Mouse (Mus musculus) megakaryocyte, embryonic 14.5 days (primary cell): Measurements from ENCODE around the gene Cacna1b. TPM values are rescaled to one million over a fixed set of nuclear protein-coding genes. Genes with fewer than 3 reads are reported as not detected.

Source experiments
- H3K27me3 ChIP-seq: replicated peaks from 2 replicates; pipeline ENCODE3; 2012; ENCODE audit warnings: inconsistent platforms
- H3K36me3 ChIP-seq: replicated peaks from 2 replicates; pipeline ENCODE3; 2012; ENCODE audit warnings: low read length, inconsistent platforms, mixed read lengths
- H3K4me1 ChIP-seq: 2 replicates; pipeline ENCODE4 v1.6.1; 2012; ENCODE audit warnings: inconsistent platforms
- H3K4me3 ChIP-seq: replicated peaks from 2 replicates; pipeline ENCODE3; 2012; ENCODE audit warnings: moderate library complexity, mild to moderate bottlenecking, inconsistent platforms
- H3K9me3 ChIP-seq: 2 replicates; pipeline ENCODE4 v1.6.1; 2012; ENCODE audit warnings: inconsistent platforms
- FLI1 ChIP-seq: IDR thresholded peaks from 2 replicates; pipeline ENCODE4 v1.6.1; 2012; ENCODE audit warnings: low read length, inconsistent platforms, mixed read lengths
- GATA1 ChIP-seq: IDR thresholded peaks from 3 replicates; pipeline ENCODE4 v1.6.1; 2012; ENCODE audit warnings: mixed read lengths, low read length, inconsistent platforms, borderline replicate concordance
- polyA plus RNA-seq: library from polyadenylated mRNA; stranded (reverse); fragments of >175 nt; gene quantifications from 2 replicates; pipeline ENCODE4 v1.2.3, GENCODE M21; 2012; ENCODE audit warnings: low replicate concordance; ENCODE audit not compliant: insufficient read depth

Cacna1b gene
- polyA plus RNA-seq, 1 experiment = 0.06 TPM

DNA sequence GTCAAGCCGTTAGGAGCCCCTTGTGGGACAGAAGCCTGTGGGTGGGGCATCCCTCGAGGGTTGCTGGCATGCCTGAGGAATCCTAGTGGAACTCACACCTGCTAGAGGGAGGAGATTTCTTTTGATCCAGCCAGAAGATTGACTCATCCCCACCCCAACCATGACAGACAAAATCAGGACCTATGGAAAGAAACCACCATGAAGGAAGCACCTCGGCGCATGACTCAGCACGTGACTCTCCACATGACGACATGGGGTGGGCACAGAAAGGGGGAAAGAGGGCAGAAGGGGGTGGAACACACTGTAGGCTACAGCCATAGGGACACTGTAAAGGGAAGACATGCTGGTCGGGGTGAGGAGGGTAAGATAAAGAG is 154.2 kb downstream of the Cacna1b start:
- TF ChIP-seq GATA1 (no peak), FLI1 (no peak)
- peaks cover 5% of the 10 kb centered on the region; the same call in 1 of the 2 replicates for H3K4me1 ChIP-seq
- no peaks in the 10 kb centered on the region for H3K36me3 ChIP-seq
- peaks cover 9% of the 10 kb centered on the region for H3K27me3 ChIP-seq
- 0 out of 2 replicates have a peak, but pooled peaks cover 7% of the 10 kb centered on the region for H3K9me3 ChIP-seq
- no peak overlapping the region for H3K4me3 ChIP-seq

DNA sequence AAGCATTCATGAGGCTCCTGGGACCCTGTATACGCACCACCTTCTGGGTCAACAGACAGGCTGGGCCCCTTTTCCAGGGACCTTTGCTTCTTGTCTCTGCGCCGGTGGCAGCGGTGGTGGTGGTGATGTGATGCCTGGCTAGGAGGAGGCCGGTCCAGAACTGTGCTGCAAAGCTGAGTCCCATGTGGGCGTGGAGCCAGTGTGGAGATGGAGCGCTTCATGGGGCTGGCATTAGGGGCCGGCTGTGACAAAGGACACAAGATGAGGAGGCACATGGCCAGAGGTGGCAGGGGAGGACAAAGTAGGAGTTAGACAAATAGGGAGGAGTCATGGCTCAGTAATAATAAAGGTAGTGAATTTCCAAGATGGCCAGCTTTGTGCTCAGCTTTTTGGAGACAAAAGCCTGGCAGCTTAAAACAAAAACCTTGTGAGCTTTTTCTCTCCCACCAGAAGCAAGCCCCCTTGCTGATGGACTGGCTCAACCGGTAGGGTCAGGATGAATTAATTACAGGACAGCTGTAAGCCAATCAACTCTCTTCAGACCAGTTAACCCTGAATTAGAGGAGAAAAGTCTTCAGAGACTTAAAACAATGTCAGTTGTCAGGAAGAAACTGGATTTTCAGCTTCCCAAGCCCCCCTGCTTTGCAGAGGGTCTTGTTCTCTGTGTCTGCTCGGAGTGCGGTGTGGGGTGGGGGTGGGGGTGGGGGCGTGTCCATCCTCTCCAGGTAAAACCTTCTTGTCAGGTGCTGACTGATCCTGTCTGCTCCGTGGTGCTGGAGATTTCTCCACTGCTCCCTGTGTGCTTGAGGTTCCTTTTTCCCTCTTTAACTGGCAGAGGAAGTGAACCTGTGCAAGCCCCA is 154.8 kb downstream of the Cacna1b start:
- no peak for TF ChIP-seq FLI1
- no peak for TF ChIP-seq GATA1
- Histone ChIP-seq H3K27me3 (peaks cover 9% of the 10 kb centered on the region), H3K4me1 (peaks cover 5% of the 10 kb centered on the region; the same call in 1 of the 2 replicates), H3K4me3 (no peak overlapping the region), H3K36me3 (no peaks in the 10 kb centered on the region), H3K9me3 (0 out of 2 replicates have a peak, but pooled peaks cover 4% of the 10 kb centered on the region)

DNA sequence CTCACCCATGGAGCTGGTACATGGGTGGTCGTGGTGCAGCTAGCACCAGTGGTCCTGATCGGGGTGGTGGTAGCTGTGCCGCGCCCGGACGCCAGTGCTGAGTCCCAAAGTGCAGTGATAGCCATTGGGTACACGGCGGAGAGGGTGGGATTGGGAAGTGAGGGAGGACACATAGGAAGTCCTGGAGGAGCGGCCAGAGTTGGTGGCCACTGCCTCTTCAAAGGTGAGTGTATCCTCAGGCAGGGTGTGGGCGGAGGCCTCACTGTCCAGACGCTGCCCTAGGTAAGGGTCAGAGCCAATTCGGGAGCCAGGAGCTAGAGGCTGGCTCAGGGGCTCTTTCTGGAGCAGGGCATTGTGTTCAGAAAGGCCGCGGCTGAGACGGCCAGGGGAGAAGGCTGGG is 156.4 kb downstream of the Cacna1b start:
- no peaks in the 10 kb centered on the region for H3K9me3 ChIP-seq
- peaks cover 7% of the 10 kb centered on the region for H3K27me3 ChIP-seq
- no peaks in the 10 kb centered on the region for H3K36me3 ChIP-seq
- H3K4me1 ChIP-seq = peaks cover 5% of the 10 kb centered on the region; the same call in 1 of the 2 replicates
- TF ChIP-seq GATA1 (no peak), FLI1 (no peak)
- H3K4me3 ChIP-seq = no peak overlapping the region

DNA sequence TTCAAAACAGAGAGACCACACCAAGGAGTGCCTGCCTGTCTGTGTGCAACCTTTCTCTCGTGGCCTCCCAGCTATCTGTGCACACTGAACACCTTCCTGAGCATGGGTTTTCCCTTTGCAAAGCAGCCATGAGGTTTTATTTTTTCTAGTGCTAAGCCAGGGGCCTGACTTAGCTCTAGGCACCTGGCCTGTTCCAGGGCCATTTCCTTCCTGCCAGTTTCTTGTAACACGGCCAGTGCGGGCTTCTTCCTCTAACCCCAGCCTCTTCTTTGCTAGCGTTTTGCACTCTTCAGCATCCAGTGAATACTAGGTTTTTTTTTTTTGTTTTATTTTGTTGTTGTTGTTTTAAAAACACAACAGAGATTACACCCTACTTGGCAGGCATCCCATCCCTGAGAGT is 157.9 kb downstream of the Cacna1b start:
- Histone ChIP-seq H3K27me3 (peaks cover 9% of the 10 kb centered on the region), H3K4me3 (no peak overlapping the region), H3K9me3 (no peaks in the 10 kb centered on the region), H3K4me1 (peaks cover 5% of the 10 kb centered on the region; the same call in 1 of the 2 replicates), H3K36me3 (no peaks in the 10 kb centered on the region)
- no peak for TF ChIP-seq GATA1
- TF ChIP-seq FLI1 = no peak

DNA sequence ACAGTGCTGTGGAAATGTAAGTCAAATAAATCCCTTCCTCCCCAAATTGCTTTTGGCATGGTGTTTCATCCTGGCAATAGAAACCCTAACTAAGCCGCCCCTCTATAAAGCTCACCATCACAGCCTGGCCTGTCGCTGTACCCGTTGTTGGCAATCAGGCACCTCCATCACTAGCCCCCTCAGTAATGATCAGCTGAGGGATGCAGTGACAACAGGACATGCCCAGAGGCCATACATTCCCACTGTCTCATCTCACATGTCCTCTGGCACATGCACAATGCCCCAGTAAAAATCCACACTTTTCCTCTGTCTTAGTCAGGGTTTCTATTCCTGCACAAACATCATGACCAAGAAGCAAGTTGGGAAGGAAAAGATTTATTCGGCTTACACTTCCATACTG is 173.5 kb downstream of the Cacna1b start:
- Histone ChIP-seq H3K4me1 (no peaks in the 10 kb centered on the region), H3K27me3 (no peaks in the 10 kb centered on the region), H3K36me3 (no peaks in the 10 kb centered on the region), H3K4me3 (no peak overlapping the region), H3K9me3 (peaks cover 19% of the 10 kb centered on the region)
- TF ChIP-seq GATA1 = no peak
- TF ChIP-seq FLI1 = no peak

DNA sequence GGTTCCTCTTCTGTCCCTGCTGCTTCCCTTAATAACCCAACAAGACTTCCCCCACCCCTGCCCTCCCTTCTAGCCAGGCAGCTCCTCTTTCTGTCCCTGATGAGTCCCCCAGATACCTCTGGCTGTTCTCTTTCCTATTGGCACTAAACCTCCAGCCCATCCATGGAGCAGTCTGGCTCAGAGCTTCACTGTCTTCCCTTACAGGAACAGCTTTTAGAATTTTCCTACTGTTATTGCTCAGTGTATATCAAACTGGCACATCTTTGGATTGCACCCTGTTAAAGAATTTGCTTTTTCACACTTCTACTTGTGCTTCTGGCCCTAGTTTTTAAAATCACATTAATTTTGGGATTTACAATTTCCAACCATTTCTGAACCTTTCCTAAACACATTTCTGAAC is 175.0 kb downstream of the Cacna1b start:
- H3K4me1 ChIP-seq = no peaks in the 10 kb centered on the region
- no peak overlapping the region for H3K4me3 ChIP-seq
- no peak for TF ChIP-seq GATA1
- no peak for TF ChIP-seq FLI1
- no peaks in the 10 kb centered on the region for H3K36me3 ChIP-seq
- no peaks in the 10 kb centered on the region for H3K27me3 ChIP-seq
- peaks cover 24% of the 10 kb centered on the region for H3K9me3 ChIP-seq

DNA sequence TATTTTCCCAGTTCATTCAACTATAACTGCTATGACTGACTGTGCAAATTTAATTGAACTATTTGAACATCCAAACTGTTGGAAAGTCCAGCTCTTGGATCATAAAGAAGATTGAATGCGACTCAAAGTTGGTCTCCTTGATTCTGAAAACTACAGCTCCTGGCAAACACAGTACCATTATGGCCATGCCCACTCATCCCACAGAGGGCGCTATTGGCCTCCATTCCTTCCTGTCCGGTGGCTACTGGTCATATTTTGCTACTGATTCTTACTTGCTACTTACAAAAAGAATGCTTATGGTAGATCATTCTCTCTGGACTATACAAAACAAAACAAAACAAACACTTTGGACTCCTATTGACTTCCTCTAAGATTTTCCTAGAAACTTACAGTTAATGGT is 188.3 kb downstream of the Cacna1b start:
- H3K36me3 ChIP-seq = no peaks in the 10 kb centered on the region
- no peaks in the 10 kb centered on the region for H3K9me3 ChIP-seq
- TF ChIP-seq FLI1 (no peak), GATA1 (no peak)
- no peak overlapping the region for H3K4me3 ChIP-seq
- peaks cover 5% of the 10 kb centered on the region; the same call in 1 of the 2 replicates for H3K4me1 ChIP-seq
- H3K27me3 ChIP-seq = peaks cover 10% of the 10 kb centered on the region

DNA sequence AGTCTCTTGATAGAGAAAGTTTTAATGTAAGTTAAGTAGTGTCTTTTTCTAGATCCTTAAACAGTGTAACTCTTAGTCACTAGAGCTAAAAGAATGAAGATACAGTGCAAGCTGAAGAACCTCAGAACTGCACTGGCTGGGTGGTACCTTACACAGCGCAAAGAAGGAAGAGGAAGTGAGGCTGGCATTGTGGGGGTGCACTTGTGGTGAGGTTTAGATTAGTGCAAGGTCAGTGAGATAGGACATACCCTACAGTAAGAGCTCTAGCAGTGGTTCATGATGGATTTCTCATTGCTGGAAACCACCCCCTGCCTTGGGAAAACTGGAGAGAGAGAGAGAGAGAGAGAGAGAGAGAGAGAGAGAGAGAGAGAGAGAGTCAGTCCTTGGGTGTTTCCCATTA is 192.0 kb downstream of the Cacna1b start:
- Histone ChIP-seq H3K9me3 (no peaks in the 10 kb centered on the region), H3K36me3 (no peaks in the 10 kb centered on the region)

DNA sequence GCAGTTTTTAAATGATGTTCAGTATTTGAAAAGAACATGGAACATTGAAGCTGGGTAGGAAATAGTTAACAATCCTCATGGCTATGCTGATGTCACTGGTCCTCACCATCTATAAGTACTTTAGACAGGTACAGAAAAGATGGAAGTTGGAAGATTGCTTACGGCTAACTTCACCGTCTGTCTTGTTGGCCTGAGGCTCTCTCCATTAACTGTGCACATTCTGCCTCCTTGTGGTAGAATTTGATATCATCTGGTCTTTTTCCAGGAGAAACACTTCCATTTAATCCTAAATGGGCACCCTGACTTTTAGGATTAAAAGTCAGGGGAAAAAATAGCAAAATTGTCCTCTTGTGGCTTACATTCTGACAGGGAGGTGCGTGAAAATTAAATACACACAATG is 194.4 kb downstream of the Cacna1b start:
- Histone ChIP-seq H3K27me3 (peaks cover 14% of the 10 kb centered on the region), H3K4me1 (peaks cover 5% of the 10 kb centered on the region; the same call in 1 of the 2 replicates), H3K9me3 (no peaks in the 10 kb centered on the region), H3K36me3 (no peaks in the 10 kb centered on the region), H3K4me3 (no peak overlapping the region)
- TF ChIP-seq FLI1 (no peak), GATA1 (no peak)

More for the DNA sequence above, 192.0 kb downstream of the Cacna1b start:
- Histone ChIP-seq H3K4me3 (no peak overlapping the region), H3K4me1 (peaks cover 5% of the 10 kb centered on the region; the same call in 1 of the 2 replicates), H3K27me3 (peaks cover 14% of the 10 kb centered on the region)
- no peak for TF ChIP-seq GATA1
- TF ChIP-seq FLI1 = no peak

DNA sequence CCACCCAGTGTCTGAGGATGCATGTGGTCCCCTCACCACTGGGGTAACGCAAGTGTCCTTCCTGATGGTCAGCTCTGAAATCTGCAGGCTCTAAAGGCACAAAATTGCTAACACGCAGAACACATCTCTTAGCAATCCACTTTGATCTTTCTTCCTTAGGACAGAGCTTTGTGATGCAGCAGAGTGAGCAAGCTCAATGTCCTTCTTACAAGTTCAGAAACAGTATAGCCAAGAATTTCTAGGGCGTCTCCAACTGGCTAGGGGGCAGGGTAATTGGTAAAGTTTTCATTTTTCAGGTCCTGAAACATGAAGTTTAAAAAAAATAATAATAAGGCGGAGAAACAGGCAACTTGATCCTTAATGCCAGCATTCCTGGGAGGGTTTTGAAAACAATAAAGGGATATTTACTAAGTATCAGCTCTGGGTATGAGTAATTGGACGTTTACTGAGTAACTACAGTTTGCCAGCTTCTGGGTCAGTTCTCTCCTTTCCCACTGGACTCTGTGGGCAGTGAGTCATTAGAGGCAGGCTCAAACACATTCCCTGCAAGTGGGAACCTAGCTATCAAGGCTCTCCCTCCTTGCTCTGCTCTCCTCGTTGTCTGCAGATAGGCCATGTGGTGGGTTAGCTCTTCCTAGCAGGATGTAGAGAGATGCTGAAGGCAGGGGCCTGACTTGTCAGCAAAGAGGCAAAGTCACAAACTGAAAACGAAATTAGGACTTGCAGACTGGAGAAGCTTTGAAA is 200.2 kb downstream of the Cacna1b start:
- TF ChIP-seq GATA1 (no peak), FLI1 (no peak)
- Histone ChIP-seq H3K36me3 (no peaks in the 10 kb centered on the region), H3K4me3 (no peak overlapping the region), H3K9me3 (no peaks in the 10 kb centered on the region), H3K27me3 (peaks cover 3% of the 10 kb centered on the region), H3K4me1 (0 out of 2 replicates have a peak, but pooled peaks cover 4% of the 10 kb centered on the region)
